Mouse (Mus musculus) right cerebral cortex, postnatal 10 days (tissue): ENCODE results near the gene Erbb3.
A peak's percentile ranks its signal among the peaks of the same experiment; 100 is the strongest.
"Not testable (repeated sequence)": the region's sequence is repeated elsewhere in the genome, so short reads cannot be mapped to it uniquely, and the experiment has no call there.

Experiments
- DNase-seq, 2 experiments: peaks; one replicate each; pipeline ENCODE4 v3.0.0; 2021; ENCODE audit warnings: low spot score in 2 of 2

The Erbb3 gene

DNA sequence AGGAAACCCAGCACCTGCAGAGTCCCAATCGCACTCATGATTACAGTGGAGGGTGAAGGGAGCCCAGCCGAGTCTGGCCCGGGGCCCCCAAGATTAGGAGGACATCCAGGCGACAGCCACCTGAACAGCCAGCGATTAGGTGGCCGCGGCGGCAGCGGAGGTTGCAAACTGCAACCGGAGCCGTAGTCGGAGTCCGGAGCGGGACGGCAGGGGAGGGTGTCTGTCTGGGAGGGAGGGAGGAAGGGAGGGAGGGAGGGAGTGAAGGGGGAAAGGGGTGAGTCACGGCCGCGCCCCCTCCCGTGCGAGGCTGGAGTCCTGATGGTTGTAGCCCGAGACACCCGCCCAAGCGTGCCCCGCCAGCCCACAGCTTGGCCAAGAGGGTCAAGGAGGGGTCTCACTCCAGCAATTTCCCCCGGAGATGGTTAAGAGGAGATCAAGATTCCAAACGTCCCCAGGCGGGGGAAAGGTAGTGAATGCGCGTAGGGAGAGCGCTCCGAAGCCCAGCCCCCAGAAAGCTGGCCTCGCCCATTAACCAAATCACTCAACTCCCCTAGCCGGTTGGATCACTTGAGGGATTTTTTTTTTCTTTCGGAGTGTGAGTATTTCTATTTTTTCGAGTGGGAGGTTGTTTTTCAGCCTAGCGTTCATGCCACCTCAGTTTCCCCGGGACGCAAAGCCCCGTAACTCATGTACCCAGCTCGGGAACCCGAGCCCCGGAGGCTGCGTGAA, at the start of gene Erbb3:
Gene Erbb3 (minus strand): TSS at position 189 of the 729 bp plus-strand sequence.
- DNase-seq: peak in 1 of 2 experiments; percentile 31

DNA sequence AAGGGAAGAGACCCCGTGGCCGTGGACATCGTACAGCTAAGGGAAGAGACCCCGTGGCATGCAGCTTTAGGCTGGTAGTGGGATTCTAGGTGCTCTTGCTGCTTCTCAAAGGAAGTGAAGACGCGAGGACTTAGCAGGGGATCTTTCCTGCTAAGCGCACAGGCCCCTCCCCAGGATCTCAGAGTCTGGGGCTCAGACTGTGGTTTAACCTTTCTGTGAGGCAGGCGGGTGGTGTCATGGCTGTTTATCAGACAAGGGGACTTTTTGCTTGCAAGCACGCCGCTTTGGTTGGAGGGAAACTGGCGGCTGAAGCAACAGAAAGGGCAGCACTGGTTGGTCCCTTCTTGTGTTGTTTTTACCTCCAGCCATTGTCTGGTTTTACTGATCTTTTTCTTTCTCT, 47.6 kb upstream of the Erbb3 start:
- DNase-seq: no peak

DNA sequence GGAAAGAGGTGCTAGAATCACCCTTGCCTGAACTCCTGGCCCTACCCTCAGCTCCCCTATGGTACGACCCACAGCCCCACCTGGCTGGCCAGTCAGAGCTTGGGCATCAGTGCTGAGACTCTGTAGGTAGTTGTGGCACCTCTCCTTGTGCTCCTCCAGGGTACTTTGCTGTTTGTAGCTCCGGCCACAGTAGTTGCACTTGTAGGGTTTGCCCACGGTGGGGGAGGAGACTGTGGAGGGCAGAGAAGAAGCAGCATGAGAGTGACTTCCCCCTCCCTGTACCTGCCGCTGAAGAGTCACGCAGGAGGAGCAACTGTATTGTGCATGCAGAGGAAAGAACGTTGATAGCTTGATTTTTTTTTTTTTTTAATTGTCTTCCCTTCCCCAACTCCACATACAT, 47.1 kb upstream of the Erbb3 start:
- DNase-seq: no peak

DNA sequence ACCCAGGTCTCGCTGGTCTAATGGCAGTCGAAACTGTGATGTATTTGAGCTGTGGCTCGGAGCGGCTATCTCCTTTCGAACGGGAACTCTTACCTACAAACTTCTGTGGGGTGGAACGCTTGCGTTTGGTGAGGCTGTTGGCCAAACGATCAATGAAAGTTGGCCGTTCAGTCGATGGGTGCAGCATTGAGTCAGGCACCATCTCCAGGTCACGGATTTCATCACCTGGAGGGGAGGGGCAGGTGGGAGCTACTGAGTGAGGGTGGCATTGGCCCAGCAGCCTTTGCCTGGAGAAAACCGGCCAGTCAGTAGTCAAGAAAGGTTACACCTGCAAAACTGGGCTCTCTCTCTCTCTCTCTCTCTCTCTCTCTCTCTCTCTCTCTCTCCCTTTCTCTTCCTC, 46.2 kb upstream of the Erbb3 start:
- no peak for DNase-seq

DNA sequence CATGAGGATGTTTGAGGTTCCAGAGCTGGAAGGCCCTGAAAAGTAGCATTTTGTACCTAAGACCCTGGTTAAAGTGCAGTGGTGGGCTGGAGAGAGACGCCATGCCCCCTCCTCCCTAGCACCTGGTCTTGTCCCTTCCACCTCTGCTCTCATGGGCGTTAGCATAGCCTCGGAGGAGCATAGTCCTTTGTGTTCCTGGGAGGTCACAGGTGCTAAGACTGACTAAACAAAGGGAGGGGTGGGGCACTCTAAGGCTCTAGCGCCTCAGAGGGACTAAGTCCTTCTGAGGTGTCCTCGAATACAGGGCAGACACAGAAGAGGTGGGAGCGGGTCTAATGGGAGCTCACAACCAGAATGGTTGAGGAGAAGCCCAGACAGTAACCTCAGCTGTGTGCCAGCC, 42.1 kb upstream of the Erbb3 start:
- no peak for DNase-seq

DNA sequence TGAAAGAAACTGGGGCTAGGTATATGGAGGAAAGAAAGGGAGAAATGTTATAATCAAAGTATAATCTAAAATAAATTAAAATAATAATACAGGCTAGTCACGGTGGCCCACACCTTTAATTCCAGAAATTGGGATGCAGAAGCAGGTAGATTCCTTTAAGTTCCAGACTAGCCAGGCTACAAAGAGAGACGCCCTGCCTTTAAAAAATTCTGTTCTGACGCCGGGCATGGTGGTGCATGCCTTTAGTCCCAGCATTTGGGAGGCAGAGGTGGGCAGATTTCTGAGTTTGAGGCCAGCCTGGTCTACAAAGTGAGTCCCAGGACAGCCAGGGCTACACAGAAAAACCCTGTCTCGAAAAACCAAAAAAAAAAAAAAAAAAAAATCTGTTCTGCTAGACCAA, 40.9 kb upstream of the Erbb3 start:
- not testable (repeated sequence) for DNase-seq

- no peak for DNase-seq
Measured at GRCm38 (mm10) chr10:128629746-128630145, 40.3 kb upstream of the Erbb3 start.

- DNase-seq: no peak
Measured at GRCm38 (mm10) chr10:128627398-128628317, 38.2 kb upstream of the Erbb3 start.

DNA sequence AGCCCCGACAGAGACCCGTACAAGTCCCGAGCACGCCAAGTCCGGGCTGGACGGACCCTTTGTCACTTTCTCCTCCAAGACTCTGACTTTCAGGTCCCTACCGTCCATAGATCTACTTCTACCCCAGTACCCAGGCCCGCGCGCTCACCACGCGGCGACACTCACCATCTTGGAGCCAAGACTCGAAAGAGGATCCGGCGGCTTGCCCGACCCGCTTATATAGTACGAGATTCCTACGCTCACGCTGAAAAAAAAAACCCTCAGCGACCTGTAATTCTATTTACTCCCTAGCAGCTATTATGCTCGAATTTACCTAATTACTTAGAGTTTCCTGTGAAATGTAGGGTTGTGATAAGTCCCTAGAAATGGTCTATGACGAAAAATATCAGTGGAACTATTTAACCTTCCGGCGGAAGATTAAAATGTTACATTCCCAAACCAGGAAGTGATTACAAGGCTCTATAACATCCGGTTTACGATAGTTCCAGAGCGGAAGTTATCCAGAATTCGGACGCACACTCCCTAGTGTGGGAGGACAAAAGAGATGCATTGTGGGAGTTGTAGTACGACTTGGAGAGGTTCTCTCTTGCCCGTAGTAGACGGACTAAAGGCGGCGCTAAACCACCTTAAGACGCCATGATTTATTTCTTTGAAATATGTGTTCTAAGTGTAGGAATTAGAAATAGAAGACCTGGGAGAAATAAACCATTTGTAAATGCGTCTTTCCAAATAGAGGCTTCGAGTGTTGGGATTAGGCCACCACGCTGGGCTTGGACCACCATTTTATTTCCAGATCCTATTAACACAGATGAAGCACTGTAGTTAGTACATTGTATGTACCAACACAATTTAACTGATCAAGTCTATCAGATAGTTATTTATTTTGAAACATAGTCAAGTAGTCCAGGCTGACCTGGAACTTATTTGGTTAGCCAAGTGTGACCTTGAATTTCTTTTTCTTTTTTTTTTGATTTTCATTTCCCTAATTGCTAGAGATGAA, 37.2 kb upstream of the Erbb3 start, which contains the start of gene Rps26:
Gene Rps26 (minus strand): TSS at position 437 of the 1,000 bp plus-strand sequence.
- DNase-seq: peak; percentile 92 to 97

- DNase-seq: no peak
Measured at GRCm38 (mm10) chr10:128625287-128625894, 35.9 kb upstream of the Erbb3 start.

- not testable (repeated sequence) for DNase-seq
Measured at GRCm38 (mm10) chr10:128623106-128623613, 33.7 kb upstream of the Erbb3 start.

DNA sequence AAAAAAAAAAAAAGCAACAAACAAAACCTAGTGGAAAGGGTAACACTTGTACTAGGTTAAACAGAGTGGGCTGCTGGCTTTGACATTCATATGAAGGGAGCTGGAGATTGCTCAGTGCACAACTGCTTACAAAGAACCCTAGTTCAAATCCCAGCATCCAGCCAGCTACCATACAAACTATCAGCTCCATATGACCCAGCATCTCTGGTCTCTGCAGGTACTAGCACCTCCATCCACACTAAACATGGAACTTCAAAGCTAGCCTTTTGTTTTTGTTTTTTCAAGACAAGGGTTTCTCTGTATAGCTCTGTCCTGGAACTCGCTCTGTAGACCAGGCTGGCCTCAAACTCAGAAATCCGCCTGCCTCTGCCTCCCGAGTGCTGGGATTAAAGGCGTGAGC, 33.2 kb upstream of the Erbb3 start:
- no peak for DNase-seq

GRCm38 (mm10) chr10:128621986-128622520, 32.6 kb upstream of the Erbb3 start:
- DNase-seq: no peak

DNA sequence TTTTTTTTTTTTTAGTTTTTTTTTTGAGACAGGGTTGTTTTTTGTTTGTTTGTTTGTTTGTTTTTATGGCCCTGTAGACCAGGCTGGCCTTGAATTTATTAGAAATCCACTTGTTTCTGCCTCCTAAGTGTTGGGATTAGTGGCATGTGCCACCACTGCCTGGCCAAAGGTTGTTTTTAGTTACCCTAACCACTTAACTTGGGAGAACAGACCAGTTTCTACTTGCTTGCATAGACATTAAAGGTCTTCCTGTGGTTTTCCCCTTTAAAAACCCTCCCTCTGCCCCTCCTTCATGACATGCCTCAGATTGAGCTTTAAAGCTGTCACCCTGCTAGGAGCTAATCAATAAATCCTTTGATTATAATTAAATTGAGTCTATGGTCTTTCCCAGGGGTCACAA, 30.8 kb upstream of the Erbb3 start:
- no peak for DNase-seq

- DNase-seq: not testable (repeated sequence)
Measured at GRCm38 (mm10) chr10:128619148-128619547, 29.7 kb upstream of the Erbb3 start.

GRCm38 (mm10) chr10:128618570-128618969, 29.1 kb upstream of the Erbb3 start:
- DNase-seq: no peak

DNA sequence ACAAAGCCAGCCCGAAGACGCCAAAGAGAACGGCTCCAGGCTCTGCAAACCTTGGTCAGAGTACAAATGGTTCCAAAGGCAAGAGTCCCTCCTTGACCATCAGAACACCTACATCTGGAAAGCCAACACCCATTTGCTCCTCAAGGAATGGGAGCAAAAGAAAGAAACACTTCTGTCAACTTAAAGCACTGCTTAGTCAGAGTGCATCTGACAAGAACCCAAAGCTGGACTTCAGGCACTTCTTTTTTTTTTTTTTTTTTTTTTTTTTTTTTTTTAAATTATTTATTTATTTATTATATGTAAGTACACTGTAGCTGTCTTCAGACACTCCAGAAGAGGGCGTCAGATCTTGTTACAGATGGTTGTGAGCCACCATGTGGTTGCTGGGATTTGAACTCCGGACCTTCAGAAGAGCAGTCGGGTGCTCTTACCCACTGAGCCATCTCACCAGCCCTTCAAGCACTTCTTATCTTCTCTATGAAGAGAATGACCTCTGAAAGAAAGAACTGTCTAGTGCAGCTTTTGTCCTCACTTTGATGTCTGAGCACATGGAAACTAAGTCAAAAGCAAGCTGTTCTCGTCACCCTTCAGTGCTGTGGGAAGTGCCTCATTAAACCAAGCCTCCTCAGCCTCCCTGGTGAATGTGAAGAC, 26.5 kb upstream of the Erbb3 start:
- DNase-seq: not testable (repeated sequence)

GRCm38 (mm10) chr10:128614934-128615333, 25.5 kb upstream of the Erbb3 start:
- no peak for DNase-seq

DNA sequence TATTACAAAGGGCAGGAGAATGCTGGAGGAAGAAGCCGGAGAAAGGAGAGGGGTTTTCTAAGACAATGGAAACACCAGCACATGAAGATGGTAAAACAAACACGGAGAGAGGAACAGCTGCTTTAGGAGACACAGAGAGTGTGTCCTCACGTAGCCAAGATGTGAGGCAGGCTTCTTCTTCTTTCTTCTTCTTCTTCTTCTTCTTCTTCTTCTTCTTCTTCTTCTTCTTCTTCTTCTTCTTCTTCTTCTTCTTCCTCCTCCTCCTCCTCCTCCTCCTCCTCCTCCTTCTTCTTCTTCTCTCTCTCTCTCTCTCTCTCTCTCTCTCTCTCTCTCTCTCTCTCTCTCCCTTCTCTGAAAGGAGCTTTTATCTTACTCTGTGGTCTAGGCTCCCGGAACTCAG, 24.4 kb upstream of the Erbb3 start:
- DNase-seq: not testable (repeated sequence)

- no peak for DNase-seq
Measured at GRCm38 (mm10) chr10:128613154-128613440, 23.6 kb upstream of the Erbb3 start.
